Mouse (Mus musculus) lung, adult 18-20 months (tissue): Measurements from ENCODE around the gene Cfap58.

Experiments
- DNase-seq, 2 experiments: peaks; one replicate each; pipeline ENCODE4 v3.0.0; 2022; ENCODE audit warnings: mixed read lengths in 2 of 2

Cfap58 gene

GRCm38 (mm10) chr19:47979446-47979845 lies 42.0 kb downstream of the Cfap58 start:
- DNase-seq, result no peak

- no peak for DNase-seq
Observed at GRCm38 (mm10) chr19:47980241-47980640, 42.8 kb downstream of the Cfap58 start.

GRCm38 (mm10) chr19:47985606-47986213 lies 48.2 kb downstream of the Cfap58 start:
- no peak for DNase-seq

- no peak for DNase-seq
Observed at GRCm38 (mm10) chr19:47987986-47988385, 50.5 kb downstream of the Cfap58 start.

GRCm38 (mm10) chr19:47988456-47988855 lies 51.0 kb downstream of the Cfap58 start:
- DNase-seq, result no peak

GRCm38 (mm10) chr19:47988880-47989574 lies 51.6 kb downstream of the Cfap58 start:
- DNase-seq, result no peak

GRCm38 (mm10) chr19:47989575-47989891 lies 52.1 kb downstream of the Cfap58 start:
- DNase-seq, result no peak

- no peak for DNase-seq
Observed at GRCm38 (mm10) chr19:48001240-48001639, 63.8 kb downstream of the Cfap58 start.

GRCm38 (mm10) chr19:48001774-48002173 lies 64.3 kb downstream of the Cfap58 start:
- no peak for DNase-seq

GRCm38 (mm10) chr19:48008771-48009413 lies 71.4 kb downstream of the Cfap58 start:
- no peak for DNase-seq

- DNase-seq, result no peak
Observed at GRCm38 (mm10) chr19:48009586-48010331, 72.3 kb downstream of the Cfap58 start.

- DNase-seq, result no peak
Observed at GRCm38 (mm10) chr19:48020103-48020502, 82.6 kb downstream of the Cfap58 start.

- DNase-seq, result no peak
Observed at GRCm38 (mm10) chr19:48021435-48021834, 84.0 kb downstream of the Cfap58 start.

GRCm38 (mm10) chr19:48022763-48023162 lies 85.3 kb downstream of the Cfap58 start:
- DNase-seq, result no peak

- no peak for DNase-seq
Observed at GRCm38 (mm10) chr19:48023726-48024125, 86.3 kb downstream of the Cfap58 start.

GRCm38 (mm10) chr19:48025366-48025765 lies 87.9 kb downstream of the Cfap58 start:
- no peak for DNase-seq

GRCm38 (mm10) chr19:48026882-48027281 lies 89.4 kb downstream of the Cfap58 start:
- no peak for DNase-seq

GRCm38 (mm10) chr19:48039554-48039953 lies 102.1 kb downstream of the Cfap58 start:
- DNase-seq, result no peak

GRCm38 (mm10) chr19:48047315-48047714 lies 109.8 kb downstream of the Cfap58 start:
- DNase-seq, result no peak

- DNase-seq, result peak; percentile 5 to 9
Observed at GRCm38 (mm10) chr19:48049361-48049760, 111.9 kb downstream of the Cfap58 start.

GRCm38 (mm10) chr19:48063289-48063688 lies 125.8 kb downstream of the Cfap58 start:
- DNase-seq, result no peak

GRCm38 (mm10) chr19:48079718-48080117 lies 142.2 kb downstream of the Cfap58 start:
- DNase-seq, result peak; percentile 4 to 16

- no peak for DNase-seq
Observed at GRCm38 (mm10) chr19:48081456-48081855, 144.0 kb downstream of the Cfap58 start.
